Mouse (Mus musculus): ENCODE results near the gene Robo1. TPM values are rescaled to one million over a fixed set of nuclear protein-coding genes. Genes with fewer than 3 reads are reported as not detected.

The Robo1 gene
- polyA plus RNA-seq, 1 experiment = 74.4 TPM

DNA sequence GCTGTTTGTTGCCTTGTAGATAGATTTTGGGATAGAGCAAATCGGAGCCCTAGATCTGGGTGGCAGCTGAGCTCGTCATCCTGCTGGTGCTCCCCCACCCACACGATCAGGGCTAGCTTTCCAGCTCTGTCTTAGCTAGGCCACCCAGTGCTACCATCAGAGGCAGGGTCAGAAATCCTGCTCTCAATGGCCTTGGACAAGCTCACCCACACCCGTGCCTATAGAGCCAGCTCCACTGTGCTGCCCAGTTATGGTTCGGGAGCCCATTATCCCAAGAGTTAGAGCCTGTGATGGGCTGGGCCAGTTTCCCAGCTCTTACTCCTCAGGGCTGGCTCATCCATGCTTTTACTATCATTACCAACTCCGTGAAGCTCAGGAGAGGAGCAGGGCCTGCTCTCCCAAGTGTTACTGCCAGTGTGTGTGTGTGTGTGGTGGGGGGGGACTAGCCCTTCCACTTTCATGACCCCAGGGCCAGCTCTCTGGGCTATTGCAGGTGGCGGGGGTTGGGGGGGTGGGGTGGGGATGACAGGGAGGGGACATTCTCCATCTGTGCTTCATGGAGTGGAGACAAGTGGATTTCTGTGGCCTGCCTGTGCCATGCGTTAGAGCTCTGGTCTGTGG lies 461.2 kb downstream of the Robo1 start:
- TF ChIP-seq CTCF (IDR thresholded peaks at IDR 0.05; ENCODE audit: insufficient read depth, low read depth, low read length) = no peak
- no peak for TF ChIP-seq POLR2A (IDR thresholded peaks at IDR 0.05; ENCODE audit: insufficient read depth, low read depth, low read length)
- WGBS = 96% methylated on average over 8 of the region's 8 CpGs
- no peak overlapping the region for H3K27ac ChIP-seq (ENCODE audit: insufficient read depth, low read depth, low read length)
- H3K4me3 ChIP-seq (ENCODE audit: insufficient read depth, low read depth, low read length) = no peak overlapping the region
- H3K4me1 ChIP-seq (ENCODE audit: control insufficient read depth, insufficient read depth, low read length) = no peaks in the 10 kb centered on the region

DNA sequence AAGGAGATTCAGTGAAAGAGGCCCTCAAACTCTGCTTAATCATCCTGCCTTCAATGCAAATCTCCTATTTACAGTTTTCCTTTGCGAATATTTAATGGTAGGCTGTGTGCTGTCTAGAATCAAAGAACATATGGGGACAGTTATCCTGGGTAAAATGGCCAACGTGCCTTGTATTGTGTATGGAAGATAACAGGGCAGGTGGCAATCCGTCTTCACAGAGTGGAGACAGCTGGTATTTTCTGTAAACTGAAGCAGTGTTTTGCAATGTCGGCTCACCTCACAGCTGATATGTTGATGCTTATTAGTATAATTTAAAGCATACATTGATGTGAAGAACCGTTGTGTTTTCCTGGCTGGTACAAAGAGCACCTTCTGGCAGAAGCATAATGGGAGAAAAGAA lies 464.2 kb downstream of the Robo1 start:
- Histone ChIP-seq H3K27ac (ENCODE audit: insufficient read depth, low read depth, low read length) (no peak overlapping the region), H3K4me3 (ENCODE audit: insufficient read depth, low read depth, low read length) (no peak overlapping the region), H3K4me1 (ENCODE audit: control insufficient read depth, insufficient read depth, low read length) (no peaks in the 10 kb centered on the region)
- 77% methylated on average over 5 of the region's 5 CpGs for WGBS
- TF ChIP-seq CTCF (IDR thresholded peaks at IDR 0.05; ENCODE audit: insufficient read depth, low read depth, low read length) (no peak), POLR2A (IDR thresholded peaks at IDR 0.05; ENCODE audit: insufficient read depth, low read depth, low read length) (no peak)

DNA sequence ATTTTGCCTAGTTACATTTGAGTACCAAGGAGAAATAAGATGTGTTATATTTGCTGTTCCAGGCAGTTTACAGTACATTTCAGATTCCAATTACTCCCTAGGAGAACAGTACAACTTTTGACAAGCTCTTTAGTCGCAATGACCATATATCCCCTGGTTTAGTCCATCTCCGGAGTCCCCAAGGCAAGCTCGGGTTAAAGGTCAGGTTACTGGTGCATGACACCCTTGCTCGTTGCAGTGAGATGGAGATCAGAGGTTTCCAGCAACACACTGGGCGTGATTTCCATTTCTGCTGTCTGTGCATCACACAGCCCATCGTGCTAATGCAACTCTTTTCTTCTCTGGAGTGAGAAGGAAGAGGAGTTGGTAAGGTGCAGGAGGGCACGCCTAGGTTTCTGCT lies 464.9 kb downstream of the Robo1 start:
- TF ChIP-seq CTCF (IDR thresholded peaks at IDR 0.05; ENCODE audit: insufficient read depth, low read depth, low read length) (no peak), POLR2A (IDR thresholded peaks at IDR 0.05; ENCODE audit: insufficient read depth, low read depth, low read length) (no peak)
- H3K27ac ChIP-seq (ENCODE audit: insufficient read depth, low read depth, low read length) = no peak overlapping the region
- no peaks in the 10 kb centered on the region for H3K4me1 ChIP-seq (ENCODE audit: control insufficient read depth, insufficient read depth, low read length)
- 75% methylated on average over 7 of the region's 7 CpGs for WGBS
- H3K4me3 ChIP-seq (ENCODE audit: insufficient read depth, low read depth, low read length) = no peak overlapping the region

DNA sequence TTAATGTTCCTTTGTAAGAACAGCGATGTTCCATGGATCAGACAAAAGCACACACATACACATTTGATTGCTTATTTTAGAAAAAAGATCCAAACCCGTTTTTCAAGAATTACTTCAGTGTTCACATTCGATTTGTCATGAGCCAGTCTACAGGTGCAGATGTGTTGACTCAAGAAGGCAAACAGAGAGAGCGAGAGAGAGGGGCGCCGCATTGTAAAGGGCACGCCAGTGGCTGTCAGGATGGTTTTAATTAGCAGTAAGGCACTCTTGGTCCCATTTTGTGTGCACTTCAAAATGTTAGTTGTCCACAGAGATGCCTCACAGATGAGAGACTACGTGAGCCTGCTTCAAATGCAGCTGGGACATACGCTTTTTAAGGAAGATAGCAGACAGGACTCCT lies 470.4 kb downstream of the Robo1 start:
- Histone ChIP-seq H3K27ac (ENCODE audit: insufficient read depth, low read depth, low read length) (no peak overlapping the region), H3K4me3 (ENCODE audit: insufficient read depth, low read depth, low read length) (no peak overlapping the region), H3K4me1 (ENCODE audit: control insufficient read depth, insufficient read depth, low read length) (no peaks in the 10 kb centered on the region)
- TF ChIP-seq POLR2A (IDR thresholded peaks at IDR 0.05; ENCODE audit: insufficient read depth, low read depth, low read length) = no peak
- TF ChIP-seq CTCF (IDR thresholded peaks at IDR 0.05; ENCODE audit: insufficient read depth, low read depth, low read length) = no peak
- WGBS = 81% methylated on average over 9 of the region's 9 CpGs

DNA sequence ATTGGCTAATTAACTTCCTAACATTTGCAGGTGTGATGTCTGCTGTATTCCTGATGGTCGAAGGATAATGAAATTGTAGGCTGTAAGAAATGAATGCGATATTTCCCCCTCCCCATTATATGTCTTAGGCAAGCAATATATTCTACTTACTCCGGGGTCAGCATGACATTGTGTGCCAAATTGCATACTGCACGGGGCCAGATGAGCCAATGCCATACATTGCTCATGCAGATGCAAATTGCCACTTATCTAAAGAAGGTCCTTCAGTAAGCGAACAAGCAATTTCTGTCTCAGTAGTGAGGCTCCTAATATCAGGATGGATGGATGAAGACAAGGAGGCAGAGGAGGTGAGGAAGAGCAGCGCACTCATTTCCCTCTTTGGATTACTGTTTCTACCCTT lies 474.1 kb downstream of the Robo1 start:
- 94% methylated on average over 6 of the region's 6 CpGs for WGBS
- Histone ChIP-seq H3K27ac (ENCODE audit: insufficient read depth, low read depth, low read length) (no peak overlapping the region), H3K4me1 (ENCODE audit: control insufficient read depth, insufficient read depth, low read length) (no peaks in the 10 kb centered on the region), H3K4me3 (ENCODE audit: insufficient read depth, low read depth, low read length) (no peak overlapping the region)
- TF ChIP-seq POLR2A (IDR thresholded peaks at IDR 0.05; ENCODE audit: insufficient read depth, low read depth, low read length) (no peak), CTCF (IDR thresholded peaks at IDR 0.05; ENCODE audit: insufficient read depth, low read depth, low read length) (no peak)

DNA sequence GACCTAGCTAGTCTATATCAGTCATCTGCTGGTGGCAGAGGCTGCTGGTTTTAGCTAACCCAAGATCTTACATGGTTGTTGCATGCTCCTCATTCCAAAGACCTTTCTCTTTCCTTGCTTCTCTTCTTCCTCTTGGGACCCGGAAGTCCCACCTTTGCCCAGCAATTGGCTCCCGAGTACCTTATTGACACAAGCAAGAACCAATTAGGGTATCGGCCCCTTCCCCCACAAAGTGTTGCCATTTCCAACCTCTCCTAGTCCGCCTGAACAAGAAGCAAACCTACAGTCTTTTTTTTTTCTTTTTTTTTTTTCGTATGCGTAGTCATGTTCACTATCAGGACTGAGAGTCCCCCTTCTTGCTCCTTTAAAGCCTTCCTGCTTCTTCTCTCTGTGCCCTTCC lies 478.0 kb downstream of the Robo1 start:
- 95% methylated on average over 6 of the region's 6 CpGs for WGBS
- TF ChIP-seq POLR2A (IDR thresholded peaks at IDR 0.05; ENCODE audit: insufficient read depth, low read depth, low read length) = no peak
- no peak for TF ChIP-seq CTCF (IDR thresholded peaks at IDR 0.05; ENCODE audit: insufficient read depth, low read depth, low read length)

DNA sequence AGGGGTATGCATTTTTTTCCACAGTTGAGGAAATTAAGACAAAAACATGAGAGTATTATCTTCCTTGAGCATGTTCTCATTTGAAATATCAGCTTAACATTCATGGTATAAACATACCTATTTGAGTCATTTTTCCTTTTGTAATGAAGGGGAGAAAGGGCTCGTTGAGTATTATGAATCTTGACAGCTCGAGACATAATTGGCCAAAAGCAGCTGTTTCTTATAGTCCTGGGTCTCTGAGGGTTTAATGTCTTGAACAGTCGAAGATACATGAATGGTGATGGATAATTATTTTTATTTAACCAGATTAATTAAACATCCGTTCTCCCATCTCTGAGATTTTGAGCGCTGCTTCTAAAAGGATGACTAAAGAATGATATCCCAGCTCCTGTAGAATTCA lies 478.5 kb downstream of the Robo1 start:
- no peak overlapping the region for H3K4me3 ChIP-seq (ENCODE audit: insufficient read depth, low read depth, low read length)
- no peaks in the 10 kb centered on the region for H3K4me1 ChIP-seq (ENCODE audit: control insufficient read depth, insufficient read depth, low read length)
- whole genome bisulfite sequencing = 88% methylated on average over 5 of the region's 5 CpGs
- TF ChIP-seq POLR2A (IDR thresholded peaks at IDR 0.05; ENCODE audit: insufficient read depth, low read depth, low read length) (no peak), CTCF (IDR thresholded peaks at IDR 0.05; ENCODE audit: insufficient read depth, low read depth, low read length) (no peak)
- no peak overlapping the region for H3K27ac ChIP-seq (ENCODE audit: insufficient read depth, low read depth, low read length)

More for the DNA sequence above, 478.0 kb downstream of the Robo1 start:
- Histone ChIP-seq H3K4me3 (ENCODE audit: insufficient read depth, low read depth, low read length) (no peak overlapping the region), H3K4me1 (ENCODE audit: control insufficient read depth, insufficient read depth, low read length) (no peaks in the 10 kb centered on the region), H3K27ac (ENCODE audit: insufficient read depth, low read depth, low read length) (no peak overlapping the region)

DNA sequence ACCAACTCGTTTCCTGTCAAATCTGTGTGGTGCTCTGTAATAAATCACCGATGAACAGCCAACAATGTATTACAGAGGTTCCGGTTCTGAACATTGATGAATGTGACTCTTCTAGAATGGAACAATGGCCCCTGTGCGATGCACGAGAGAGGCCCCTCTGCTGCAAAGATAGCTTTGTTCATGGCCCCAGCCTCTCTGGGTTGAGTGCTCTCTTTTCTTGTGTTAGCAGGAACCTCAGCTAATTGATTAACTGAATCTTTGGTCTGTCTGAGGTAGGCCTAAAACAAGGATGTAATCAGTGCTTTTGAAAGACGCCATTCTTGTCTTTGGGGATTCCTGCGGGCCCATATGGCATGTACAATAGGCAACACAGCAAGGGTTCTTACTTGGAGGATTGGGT lies 479.9 kb downstream of the Robo1 start:
- no peak for TF ChIP-seq CTCF (IDR thresholded peaks at IDR 0.05; ENCODE audit: insufficient read depth, low read depth, low read length)
- no peak for TF ChIP-seq POLR2A (IDR thresholded peaks at IDR 0.05; ENCODE audit: insufficient read depth, low read depth, low read length)
- Histone ChIP-seq H3K27ac (ENCODE audit: insufficient read depth, low read depth, low read length) (no peak overlapping the region), H3K4me3 (ENCODE audit: insufficient read depth, low read depth, low read length) (no peak overlapping the region), H3K4me1 (ENCODE audit: control insufficient read depth, insufficient read depth, low read length) (no peaks in the 10 kb centered on the region)
- WGBS = 74% methylated on average over 7 of the region's 7 CpGs

DNA sequence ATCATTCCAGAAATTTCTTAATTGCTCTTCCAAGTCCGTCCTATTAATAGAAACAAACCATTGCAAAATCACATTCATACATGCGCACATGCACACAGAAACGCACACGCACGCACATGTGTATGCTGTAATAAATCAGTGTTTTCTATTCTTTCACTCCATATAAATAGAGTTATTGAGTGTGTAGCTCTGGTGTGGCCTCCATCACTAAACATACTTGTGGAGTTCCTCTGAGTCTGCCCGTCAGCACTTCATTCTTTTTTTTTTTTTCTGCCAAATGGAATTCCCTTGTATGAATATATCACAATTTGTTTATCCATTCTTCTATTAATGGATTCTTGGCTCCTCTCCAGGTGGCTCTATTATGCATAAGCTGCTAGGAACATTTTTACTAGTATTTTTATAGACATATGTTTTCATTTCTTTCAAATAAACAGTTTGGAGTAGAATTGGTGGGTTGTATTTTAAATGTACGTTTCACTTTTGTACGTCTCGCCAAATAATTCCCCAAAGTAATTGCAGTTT lies 483.1 kb downstream of the Robo1 start:
- no peak overlapping the region for H3K27ac ChIP-seq (ENCODE audit: insufficient read depth, low read depth, low read length)
- no peaks in the 10 kb centered on the region for H3K4me1 ChIP-seq (ENCODE audit: control insufficient read depth, insufficient read depth, low read length)
- TF ChIP-seq POLR2A (IDR thresholded peaks at IDR 0.05; ENCODE audit: insufficient read depth, low read depth, low read length) (no peak), CTCF (IDR thresholded peaks at IDR 0.05; ENCODE audit: insufficient read depth, low read depth, low read length) (no peak)
- no peak overlapping the region for H3K4me3 ChIP-seq (ENCODE audit: insufficient read depth, low read depth, low read length)
- 91% methylated on average over 9 of the region's 9 CpGs for WGBS
